Mouse (Mus musculus) retina, postnatal 7 days (tissue): ENCODE results near the gene Clic1.
"Not testable (repeated sequence)": the region's sequence is repeated elsewhere in the genome, so short reads cannot be mapped to it uniquely, and the experiment has no call there.

Experiments
- DNase-seq: peaks from one replicate; pipeline ENCODE4 v3.0.0-alpha.2; 2012; ENCODE audit warnings: low read depth, low spot score

Gene Clic1

DNA sequence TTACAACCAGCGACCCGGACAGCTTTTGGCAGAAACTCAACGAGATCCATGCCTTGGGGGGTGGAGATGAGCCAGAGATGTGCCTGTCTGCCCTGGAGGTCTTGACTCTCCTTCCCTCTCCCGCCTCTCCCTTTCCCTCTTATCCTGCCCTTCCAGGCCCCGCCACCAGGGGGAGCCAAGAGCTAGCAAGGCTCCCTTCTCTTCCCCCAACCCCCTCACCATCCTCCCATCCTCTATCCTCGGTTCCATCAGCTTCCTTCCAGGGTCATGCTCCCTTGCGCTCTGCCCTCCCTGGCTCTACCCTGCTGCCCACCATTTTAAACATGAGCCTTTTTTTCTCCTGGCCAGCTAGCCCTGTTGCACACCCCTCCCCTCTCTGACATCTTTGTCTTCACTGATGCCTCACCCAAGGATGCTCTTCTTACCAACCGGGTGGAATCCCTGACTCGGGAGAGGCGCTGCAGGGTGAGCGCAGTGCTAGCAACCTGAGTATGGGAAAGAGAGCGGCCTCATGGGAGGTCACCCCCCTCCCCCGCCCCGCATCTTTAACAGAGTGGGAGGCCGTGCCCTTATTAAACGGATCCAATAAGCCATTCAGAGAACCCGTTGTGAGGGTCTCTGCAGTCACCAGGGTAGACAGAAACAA, 28.5 kb upstream of the Clic1 start:
- peak; percentile 80 for DNase-seq

- no peak for DNase-seq
These were observed 27.8 kb upstream of the Clic1 start for GRCm38 (mm10) chr17:35021842-35022477.

DNA sequence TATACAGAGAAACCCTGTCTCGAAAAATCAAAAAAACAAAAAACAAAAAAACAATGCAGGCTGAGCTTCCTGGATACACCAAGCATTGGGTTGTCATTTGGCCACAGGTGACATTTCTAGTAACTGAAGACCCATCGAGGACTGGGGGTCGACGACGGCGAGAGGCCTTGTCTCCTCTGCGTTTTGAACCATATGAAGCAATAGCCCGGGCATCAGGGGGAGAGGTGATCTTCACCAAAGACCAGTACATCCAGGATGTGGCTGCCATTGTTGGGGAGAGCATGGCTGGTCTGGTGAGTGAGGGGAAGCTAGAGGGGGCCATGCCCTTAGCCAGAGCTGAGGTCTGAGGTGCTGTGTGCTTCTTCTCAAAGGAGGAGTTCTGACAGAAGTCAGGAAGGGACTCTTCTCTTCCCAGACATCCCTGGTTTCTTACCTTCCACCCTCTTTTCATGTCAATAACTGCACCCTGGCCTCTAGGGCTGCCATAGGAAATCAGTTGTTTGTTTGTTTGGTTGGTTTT, 27.2 kb upstream of the Clic1 start:
- no peak for DNase-seq

DNA sequence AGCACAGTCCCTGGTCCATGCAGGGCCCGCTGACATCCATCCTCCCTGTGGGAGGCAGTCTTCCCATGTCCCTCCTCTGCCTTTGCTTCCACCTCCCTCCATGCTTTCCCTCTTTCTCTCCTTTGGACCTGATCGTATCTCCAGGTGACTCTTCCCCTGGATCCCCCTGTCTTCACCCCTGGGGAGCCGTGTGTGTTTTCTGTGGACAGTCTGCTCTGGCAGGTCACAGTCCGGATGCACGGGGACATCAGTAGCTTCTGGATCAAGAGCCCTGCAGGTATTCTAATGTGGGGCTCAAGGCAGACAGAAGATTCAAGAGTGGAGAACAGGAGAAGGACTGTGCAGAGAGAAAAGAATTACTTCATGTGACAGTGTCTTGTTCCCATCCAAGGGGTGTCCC, 26.5 kb upstream of the Clic1 start:
- DNase-seq, result no peak

- no peak for DNase-seq
These were observed 26.0 kb upstream of the Clic1 start for GRCm38 (mm10) chr17:35023756-35024155.

GRCm38 (mm10) chr17:35024261-35024660, 25.5 kb upstream of the Clic1 start:
- no peak for DNase-seq

- no peak for DNase-seq
These were observed 24.9 kb upstream of the Clic1 start for GRCm38 (mm10) chr17:35024691-35025488.

DNA sequence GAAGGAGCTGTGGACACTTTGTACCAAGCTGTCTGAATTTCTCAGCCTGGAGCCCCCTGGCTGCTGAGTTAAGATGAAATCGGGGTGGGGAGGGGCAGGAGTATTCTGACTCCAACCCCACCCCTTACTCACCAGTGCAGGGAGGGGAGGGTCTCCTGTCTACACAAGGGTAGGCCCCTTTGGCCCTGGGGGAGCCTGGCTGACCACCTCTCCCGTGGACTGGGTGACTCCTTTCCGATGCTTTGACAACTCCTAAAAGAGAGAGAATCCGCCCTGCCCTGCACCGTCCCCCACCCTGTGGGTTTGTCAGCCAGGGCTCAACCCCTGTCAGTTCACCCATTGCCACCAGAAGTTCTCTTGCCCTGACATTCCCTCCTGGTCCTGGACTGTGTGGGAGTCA, 23.6 kb upstream of the Clic1 start:
- no peak for DNase-seq

DNA sequence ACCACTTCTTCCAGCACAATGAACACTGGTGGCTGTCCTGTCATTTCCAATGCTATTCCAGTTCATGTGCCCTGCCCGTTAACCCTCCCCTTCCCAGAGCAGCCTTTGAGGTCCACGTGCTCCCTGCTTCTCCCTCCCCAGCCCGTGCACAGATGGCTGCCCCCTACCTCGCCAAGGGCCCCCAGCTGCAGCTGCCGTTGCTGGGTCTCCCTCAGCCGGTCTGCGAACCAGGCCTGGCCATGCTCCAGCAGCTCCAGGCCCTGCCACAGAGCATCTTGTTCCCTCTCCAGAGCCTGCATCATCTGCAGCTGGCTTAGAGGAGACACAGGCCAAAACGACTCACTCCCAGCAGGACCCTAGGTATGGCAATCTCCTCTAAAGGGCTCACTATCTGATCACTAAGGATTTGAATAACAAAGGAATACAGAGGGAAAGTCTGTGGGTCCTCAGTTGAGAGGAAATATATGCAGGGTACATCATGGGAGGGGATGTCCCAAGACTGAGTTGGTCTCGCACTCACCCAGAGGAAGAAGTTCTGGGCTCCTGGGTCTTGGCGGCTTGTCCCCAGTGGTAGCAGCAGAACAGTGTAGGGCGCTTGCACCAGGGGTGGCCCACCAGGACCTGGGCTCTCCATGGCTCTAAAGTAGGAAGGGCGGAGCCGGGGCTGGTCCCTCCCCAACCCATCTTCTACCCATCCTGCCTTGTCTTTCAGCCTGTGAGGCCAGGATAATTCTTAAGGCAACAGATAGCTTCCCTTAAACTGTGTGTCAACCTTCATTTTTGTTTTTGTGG, 22.3 kb upstream of the Clic1 start, which contains the start of gene Sapcd1:
TSS of gene Sapcd1 (minus strand) at position 740 of the 792 bp plus-strand sequence.
- no peak for DNase-seq

DNA sequence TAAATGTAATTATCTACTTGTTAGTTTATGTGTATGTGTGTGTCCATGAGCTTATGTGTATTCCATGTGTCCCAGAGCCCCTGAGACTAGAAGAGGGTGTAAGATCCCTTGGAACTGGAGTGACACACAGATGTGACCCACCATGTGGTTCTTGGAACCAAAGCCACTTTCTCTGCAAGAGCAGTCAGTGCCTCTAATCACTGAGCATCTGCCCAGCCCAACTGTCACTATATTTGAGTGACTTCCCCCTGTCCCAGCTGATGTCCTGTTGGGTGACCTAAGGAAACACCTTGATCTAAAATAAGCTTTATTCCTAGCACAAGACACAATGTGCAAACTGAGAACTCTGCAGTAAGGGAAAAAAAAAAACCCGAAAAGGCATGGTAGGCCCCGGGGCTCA, 21.5 kb upstream of the Clic1 start:
- no peak for DNase-seq

GRCm38 (mm10) chr17:35029691-35030532, 19.9 kb upstream of the Clic1 start:
- no peak for DNase-seq

- no peak for DNase-seq
These were observed 18.5 kb upstream of the Clic1 start for GRCm38 (mm10) chr17:35031272-35031671.

DNA sequence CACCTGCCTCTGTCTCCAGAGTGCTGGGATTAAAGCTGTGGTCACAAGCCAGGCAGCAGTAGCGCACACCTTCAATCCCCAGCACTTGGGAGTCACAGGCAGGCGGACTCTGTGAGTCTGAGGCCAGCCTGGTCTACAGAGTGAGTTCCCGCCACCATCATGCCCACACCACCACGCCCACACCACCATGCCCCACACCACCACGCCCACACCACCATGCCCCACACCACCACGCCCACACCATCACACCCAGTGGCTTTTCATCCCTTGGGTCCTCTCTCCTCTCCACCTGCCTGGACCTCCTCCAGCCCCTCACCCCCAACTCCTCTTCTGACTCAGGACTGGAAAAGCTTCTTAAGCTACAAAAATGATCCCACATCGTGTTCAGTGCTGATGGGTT, 17.9 kb upstream of the Clic1 start:
- DNase-seq, result no peak

DNA sequence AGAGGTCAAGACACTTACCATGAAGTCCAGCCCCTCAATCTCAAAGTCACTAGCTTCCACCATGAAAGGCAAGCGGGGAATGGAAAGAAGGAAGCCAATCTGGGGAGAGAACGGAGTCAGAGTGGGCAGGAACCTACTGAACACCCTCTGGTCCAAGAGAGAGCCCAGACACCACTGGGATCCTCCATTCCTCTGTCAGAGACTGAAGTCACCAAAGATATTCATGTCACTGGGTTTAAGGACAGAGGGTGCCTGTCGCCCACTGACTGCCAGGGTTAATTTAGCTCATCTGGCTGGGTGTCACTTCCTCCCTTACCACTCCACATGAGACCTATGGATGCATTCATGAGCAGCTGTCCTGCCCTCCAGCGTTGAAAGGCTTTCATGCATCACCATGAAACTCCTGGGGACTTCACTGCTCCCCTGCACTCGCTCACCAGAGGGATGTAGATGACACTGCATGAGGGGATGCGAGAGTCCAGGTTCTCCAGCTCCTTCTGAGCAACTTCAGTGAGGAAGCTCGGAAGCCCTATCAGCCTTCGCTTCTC, 17.4 kb upstream of the Clic1 start:
- no peak for DNase-seq

GRCm38 (mm10) chr17:35033703-35034102, 16.1 kb upstream of the Clic1 start:
- not testable (repeated sequence) for DNase-seq

DNA sequence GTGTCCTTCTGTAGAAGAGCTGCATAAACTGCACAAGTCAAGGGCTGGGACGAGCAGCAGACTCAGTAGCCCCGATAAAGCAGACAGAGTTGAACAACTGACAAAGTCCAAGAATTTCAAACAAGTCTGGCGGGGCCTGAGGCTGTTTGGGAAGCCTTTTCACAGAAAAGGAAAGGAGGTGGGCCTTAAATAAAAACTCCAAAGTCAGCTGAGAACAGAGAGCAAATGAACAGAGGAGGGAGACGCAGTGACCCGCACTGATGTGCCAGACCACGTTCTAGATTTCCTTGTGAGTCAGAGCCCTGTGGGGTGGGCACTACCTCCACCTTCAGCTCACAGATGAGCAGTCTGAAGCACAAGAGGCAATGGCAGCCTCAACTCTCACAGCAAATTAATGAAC, 14.9 kb upstream of the Clic1 start:
- no peak for DNase-seq

GRCm38 (mm10) chr17:35039121-35039873, 10.5 kb upstream of the Clic1 start:
- DNase-seq, result no peak

- DNase-seq, result no peak
These were observed 6.0 kb upstream of the Clic1 start for GRCm38 (mm10) chr17:35043794-35044193.

DNA sequence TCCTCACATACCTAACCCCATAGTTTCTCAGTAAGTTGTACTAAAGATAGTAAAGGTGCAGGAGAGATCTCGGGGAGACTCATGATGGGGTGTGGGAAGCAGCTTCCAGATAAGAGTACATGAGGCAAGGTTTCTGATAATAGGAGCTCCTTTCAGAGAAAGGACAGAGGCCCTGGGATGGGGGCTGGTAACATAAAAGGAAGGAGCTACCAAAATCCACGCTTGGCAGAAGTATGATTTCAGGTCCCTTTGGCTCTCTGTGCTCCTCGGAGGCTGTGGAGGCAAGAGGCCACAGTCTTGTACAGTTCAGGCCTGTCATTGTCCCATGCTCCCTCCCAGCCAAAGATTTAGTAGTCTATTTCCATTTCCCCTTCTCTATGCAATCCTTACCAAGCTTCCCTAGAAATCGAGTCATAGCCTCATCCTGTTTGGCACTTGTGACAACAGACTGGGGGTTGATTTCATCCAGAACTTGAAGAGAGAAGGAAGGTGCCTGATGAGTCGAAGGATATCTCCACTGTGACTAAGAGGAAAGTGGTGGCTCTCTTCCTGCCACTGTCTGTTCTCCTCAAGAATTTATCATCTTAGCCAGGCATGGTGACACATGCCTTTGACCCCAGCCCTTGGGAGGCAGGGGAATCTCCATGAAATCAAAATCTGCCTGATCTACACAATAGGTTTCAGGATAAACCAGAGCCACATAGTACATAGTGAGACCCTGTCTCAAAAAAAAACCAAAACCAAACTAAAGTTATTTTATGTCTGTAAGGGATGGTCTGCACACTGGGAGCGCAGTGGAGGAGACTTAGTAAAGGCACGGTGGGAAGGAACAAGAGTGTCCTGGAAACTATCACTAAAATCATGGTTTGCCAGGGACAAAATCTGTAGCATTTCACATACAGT, 4.6 kb upstream of the Clic1 start:
- no peak for DNase-seq
